ENCODE assay signal across 28 mouse cellular contexts in the genomic region with DNA sequence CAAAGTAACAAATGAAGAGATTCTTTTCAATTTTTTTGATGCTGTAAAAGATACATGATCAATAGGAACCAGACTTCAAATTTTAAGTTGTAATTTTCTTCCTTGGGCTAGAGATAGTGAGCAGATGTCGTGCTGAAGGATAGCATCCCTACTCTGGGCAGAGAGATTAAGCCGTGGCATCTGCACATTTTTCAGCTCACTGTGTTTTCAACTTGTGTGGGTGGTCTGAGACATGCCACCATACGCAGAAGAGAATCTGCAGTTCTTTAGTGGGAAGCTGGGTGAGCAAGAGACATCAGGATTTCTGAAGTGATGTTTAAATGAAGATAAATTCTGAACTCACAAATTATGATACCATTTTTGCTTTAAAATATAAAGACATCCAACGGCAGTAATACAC. TPM values are rescaled to one million over a fixed set of nuclear protein-coding genes. Genes with fewer than 3 reads are reported as not detected.
A peak's percentile ranks its signal among the peaks of the same experiment; 100 is the strongest.
DNase-seq lines count a peak whose midpoint lies in the region; ATAC-seq and TF ChIP-seq lines count a peak whose summit lies in the region.
"Had no signal": no experiment of that assay in that cellular context is flagged by ENCODE, and none has a peak within 500 bp of the region (broad histone marks: within the 10 kb centered on the region; RNA-seq: fewer than 3 reads in every experiment).

No protein-coding gene starts in this region.

- ATAC-seq in frontal cortex, adult (ENCODE audit: low TSS enrichment) = peak; percentile 58; the same call in 1 of the 2 replicates
- ATAC-seq: forebrain, embryonic 13.5 days; hindbrain, postnatal 0 days; intestine, embryonic 15.5 days had no signal

- peak overlapping the region; percentile 52 for H3K27ac ChIP-seq in layer of hippocampus, adult 2 months
- H3K27ac ChIP-seq: forebrain, embryonic 13.5 days; hindbrain, embryonic 12.5 days; hindbrain, postnatal 0 days; intestine, embryonic 15.5 days; limb, embryonic 13.5 days; midbrain, embryonic 12.5 days; neural tube, embryonic 12.5 days had no signal

- H3K4me3 ChIP-seq in layer of hippocampus, adult 2 months = no peak overlapping the region
- H3K4me3 ChIP-seq: forebrain, embryonic 13.5 days; hindbrain, embryonic 12.5 days; intestine, embryonic 15.5 days; limb, embryonic 13.5 days; megakaryocyte, embryonic 14.5 days; midbrain, embryonic 12.5 days; myocyte; neural tube, embryonic 12.5 days had no signal

- DNase-seq in frontal cortex, postnatal 10 days (ENCODE audit: low spot score in 2 of 2) = no peak
- peak in 1 of 2 experiments; percentile 70 for DNase-seq in layer of hippocampus, adult 2 months (ENCODE audit: low spot score in 2 of 2)
- no peak for DNase-seq in layer of hippocampus, postnatal 10 days (ENCODE audit: low spot score in 2 of 2)
- DNase-seq in right cerebral cortex, postnatal 36 days (ENCODE audit: low spot score in 2 of 2) = peak; percentile 24 to 51
- no peak for DNase-seq in right cerebral cortex, postnatal 4 days
- no peak for DNase-seq in adrenal gland, postnatal 10 days
- DNase-seq in ovary, postnatal 36 days (ENCODE audit: low spot score) = no peak
- DNase-seq: adrenal gland, adult 8-10 months; cerebellum, adult 11 months; cerebellum, adult 9-10 months; cerebellum, postnatal 36 days; gastrocnemius, postnatal 25 days; heart, adult 18-20 months; heart, postnatal 36 days; kidney, adult 2 months; kidney, postnatal 36 days; lung, postnatal 4 days; thymus, postnatal 4 days had no signal

- TF ChIP-seq CTCF in layer of hippocampus, adult 2 months (conservative IDR thresholded peaks at IDR 0.05) = no peak

RNA-seq across cellular contexts. Expression of a gene that starts 19.4 kb away (rescaled TPM):
- 10 to 100 TPM; 19.4 to 21.6 TPM for total RNA-seq in layer of hippocampus, adult 2 months (2021)
- 10 to 100 TPM; 28.8 to 37.8 TPM for total RNA-seq in layer of hippocampus, postnatal 10 days (2021)
- total RNA-seq in adrenal gland, postnatal 10 days (2021) = 10 to 100 TPM; 76.2 to 86.8 TPM

RNA-seq across cellular contexts. Expression of a gene that starts 54.4 kb away (rescaled TPM):
- 10 to 100 TPM; 15.1 to 17.4 TPM for total RNA-seq in layer of hippocampus, adult 2 months (2021)
- total RNA-seq in layer of hippocampus, postnatal 10 days (2021) = 10 to 100 TPM; 13.5 to 14.4 TPM
- total RNA-seq in adrenal gland, postnatal 10 days (2021) = 1 to 10 TPM; 6.5 to 6.8 TPM

Comparison
In these comparisons a context has a peak if more than half of its experiments do, and no peak if none do; other contexts are left out.
1. DNase-seq: peak in right cerebral cortex, postnatal 36 days (2 of 2); none in frontal cortex, postnatal 10 days (0 of 2), layer of hippocampus, postnatal 10 days (0 of 2), right cerebral cortex, postnatal 4 days (single experiment), adrenal gland, postnatal 10 days (single experiment) and ovary, postnatal 36 days (single experiment).